Mouse (Mus musculus) limb, embryonic 13.5 days (tissue): ENCODE measurements around the gene Cbfa2t3. TPM values are rescaled to one million over a fixed set of nuclear protein-coding genes. Genes with fewer than 3 reads are reported as not detected.

Experiments used
- ATAC-seq: fragments of 200-750 bp; cut with Nextera tagmentation; 2 replicates; pipeline ENCODE4 v1.8.0; 2017; ENCODE audit warnings: low read depth, moderate number of reproducible peaks, moderate TSS enrichment; ENCODE audit not compliant: low FRiP score
- H3K27ac ChIP-seq: fragments of 300-500 bp; sonication (generic); 2 replicates; pipeline ENCODE4 v1.5.1; 2015; ENCODE audit warnings: inconsistent platforms, mild to moderate bottlenecking, moderate library complexity
- H3K27me3 ChIP-seq: fragments of 300-500 bp; sonication (generic); 2 replicates; pipeline ENCODE4 v1.6.1; 2015; ENCODE audit warnings: mild to moderate bottlenecking, inconsistent platforms
- H3K36me3 ChIP-seq: fragments of 300-500 bp; sonication (generic); 2 replicates; pipeline ENCODE4 v1.6.1; 2015; ENCODE audit warnings: inconsistent platforms, mild to moderate bottlenecking, moderate library complexity
- H3K4me1 ChIP-seq: fragments of 300-500 bp; sonication (generic); 2 replicates; pipeline ENCODE4 v1.6.1; 2015; ENCODE audit warnings: inconsistent platforms
- H3K4me2 ChIP-seq: fragments of 300-500 bp; sonication (generic); replicated peaks from 2 replicates; pipeline ENCODE4 v1.6.1; 2015; ENCODE audit warnings: inconsistent platforms, mild to moderate bottlenecking, moderate library complexity
- H3K4me3 ChIP-seq: fragments of 300-500 bp; sonication (generic); 2 replicates; pipeline ENCODE4 v1.5.1; 2015; ENCODE audit warnings: moderate library complexity, mild to moderate bottlenecking, inconsistent platforms
- H3K9ac ChIP-seq: fragments of 300-500 bp; sonication (generic); 2 replicates; pipeline ENCODE4 v1.6.1; 2015; ENCODE audit warnings: mild to moderate bottlenecking, inconsistent platforms
- H3K9me3 ChIP-seq: fragments of 300-500 bp; sonication (generic); 2 replicates; pipeline ENCODE4 v1.6.1; 2016; ENCODE audit warnings: inconsistent platforms
- WGBS: fragments of 180-500 bp; shearing (Covaris S2); methylation state at CpG from one replicate; pipeline ENCODE4 v1.1.7; 2015; 5-methylcytosine and 5-hydroxymethylcytosine counted together
- microRNA-seq: library from miRNA; unstranded; fragments of <30 nt; microRNA quantifications from one replicate; pipeline ENCODE4, GENCODE M21; 2016
- polyA plus RNA-seq: library from polyadenylated mRNA; unstranded; fragments of >200 nt; fragmentation: Nextera tagmentation; extraction: Ambion mirVana; gene quantifications from 2 replicates; pipeline ENCODE4 v1.2.1, GENCODE M21; 2015

Cbfa2t3 gene
- polyA plus RNA-seq, 1 experiment from 2014 or later = 4.3 TPM

DNA sequence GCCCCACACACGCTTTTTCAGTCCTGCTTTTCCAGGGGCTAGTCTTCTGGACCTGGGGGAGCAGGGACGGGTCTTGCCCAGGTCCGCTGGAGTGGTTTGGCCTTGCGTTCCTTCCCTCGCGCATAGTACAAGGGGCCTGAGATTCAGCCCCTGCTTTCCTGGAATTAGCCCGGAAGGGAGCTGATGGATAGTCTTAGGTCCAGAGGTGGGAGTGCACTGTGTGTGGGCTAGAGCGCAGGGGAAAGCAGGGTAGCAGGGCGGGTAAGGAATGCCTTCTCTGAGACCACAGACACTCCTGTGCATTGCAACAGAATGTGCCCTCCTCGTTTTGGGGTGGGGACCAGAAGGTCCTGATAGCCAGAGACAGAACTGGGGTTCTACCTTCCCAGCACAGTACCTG is 121.8 kb downstream of the Cbfa2t3 start:
- peak overlapping the region; percentile 64 for H3K4me3 ChIP-seq

DNA sequence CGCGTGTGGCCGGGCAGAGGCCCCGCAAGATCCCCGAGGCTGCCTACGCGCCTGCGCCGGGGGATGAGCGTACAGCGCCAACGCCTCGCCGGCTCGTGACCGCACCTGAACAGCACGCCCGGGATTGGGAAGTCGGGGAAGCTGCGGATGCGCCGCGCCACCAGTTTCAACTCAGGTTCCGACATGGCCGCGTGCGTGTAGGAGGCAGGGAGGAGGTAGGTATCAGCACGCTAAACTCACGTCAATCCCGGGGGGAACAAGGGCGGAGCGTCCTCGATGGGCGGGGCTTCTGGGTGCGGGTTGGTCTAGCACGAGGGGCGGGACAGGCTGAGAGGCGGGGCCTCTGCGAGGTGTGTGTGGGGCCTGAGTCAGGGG is 122.3 kb downstream of the Cbfa2t3 start, which contains the start of gene Aprt:
Gene Aprt, minus strand, starts transcription at position 262 of the 375 bp plus-strand sequence.
- Histone ChIP-seq H3K4me1 (peaks cover 62% of the 10 kb centered on the region), H3K9ac (peak within 1 kb of the TSS; percentile 83), H3K36me3 (peaks cover 34% of the 10 kb centered on the region), H3K4me2 (peak within 1 kb of the TSS; percentile 77), H3K27me3 (no peaks in the 10 kb centered on the region), H3K9me3 (no peaks in the 10 kb centered on the region), H3K4me3 (peak within 1 kb of the TSS; percentile 64), H3K27ac (peak within 1 kb of the TSS; percentile 79)
- WGBS = under 1% methylated on average over 39 of the region's 39 CpGs
- ATAC-seq = peak; percentile 90

More for the DNA sequence above, 121.8 kb downstream of the Cbfa2t3 start:
- Histone ChIP-seq H3K4me1 (peaks cover 62% of the 10 kb centered on the region), H3K9ac (0 out of 2 replicates have a peak overlapping the region, but pooled peaks have one; percentile 35), H3K36me3 (peaks cover 29% of the 10 kb centered on the region), H3K27ac (peak overlapping the region; percentile 79; the same call in 1 of the 2 replicates), H3K4me2 (peak overlapping the region; percentile 77), H3K9me3 (no peaks in the 10 kb centered on the region), H3K27me3 (no peaks in the 10 kb centered on the region)
- 44% methylated on average over 10 of the region's 10 CpGs for WGBS
- ATAC-seq = peak; percentile 17

DNA sequence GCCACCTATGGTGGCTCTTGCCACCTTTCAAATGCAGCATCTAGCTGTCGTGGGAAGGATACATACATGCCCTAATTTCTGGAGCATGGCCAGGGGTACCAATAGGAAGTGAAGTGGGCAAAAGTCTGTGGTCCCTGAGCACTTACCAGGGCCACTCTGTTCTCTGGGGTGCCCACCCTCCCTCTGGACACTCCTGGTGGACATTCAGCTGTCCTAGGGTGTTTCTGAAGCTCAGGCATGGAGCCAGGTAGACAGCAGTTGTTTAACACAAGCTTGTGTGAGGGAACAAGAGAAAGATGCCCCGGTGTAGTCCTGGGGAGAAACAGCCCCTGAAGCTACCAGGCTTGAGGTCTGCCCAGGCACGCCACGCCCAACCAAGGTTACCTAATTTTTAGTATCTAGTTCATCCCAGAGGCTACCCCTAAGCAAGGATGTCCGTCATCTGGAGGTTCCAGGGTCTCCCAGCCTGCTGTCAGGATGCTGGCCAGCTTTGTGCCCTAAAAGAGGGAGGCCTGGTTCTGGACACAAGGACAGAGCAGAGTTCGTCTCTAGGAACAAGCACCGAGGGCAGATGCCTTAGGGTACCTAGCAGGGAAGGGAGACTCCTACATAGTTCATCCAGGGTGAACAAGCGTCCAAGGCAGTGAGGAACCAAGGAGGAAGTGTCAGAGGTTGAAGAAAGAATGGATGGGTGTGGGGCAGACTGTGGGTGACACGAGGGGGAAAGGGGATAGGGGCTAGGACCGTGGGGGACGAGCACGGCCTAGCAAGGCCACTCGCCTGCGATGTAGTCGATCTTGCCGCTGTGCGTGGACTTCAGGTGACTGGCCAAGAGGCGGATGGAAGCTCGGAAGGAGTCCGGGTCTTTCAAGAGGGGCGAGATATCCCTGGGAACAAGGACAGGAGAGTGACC is 122.9 kb downstream of the Cbfa2t3 start:
- Histone ChIP-seq H3K36me3 (peaks cover 41% of the 10 kb centered on the region), H3K9me3 (no peaks in the 10 kb centered on the region), H3K4me2 (peak overlapping the region; percentile 77), H3K9ac (peak overlapping the region; percentile 83), H3K4me1 (peaks cover 59% of the 10 kb centered on the region), H3K27me3 (no peaks in the 10 kb centered on the region), H3K27ac (peak overlapping the region; percentile 74), H3K4me3 (peak overlapping the region; percentile 64)
- WGBS = 18% methylated on average over 21 of the region's 21 CpGs
- peak; percentile 7; the same call in 1 of the 2 replicates for ATAC-seq

DNA sequence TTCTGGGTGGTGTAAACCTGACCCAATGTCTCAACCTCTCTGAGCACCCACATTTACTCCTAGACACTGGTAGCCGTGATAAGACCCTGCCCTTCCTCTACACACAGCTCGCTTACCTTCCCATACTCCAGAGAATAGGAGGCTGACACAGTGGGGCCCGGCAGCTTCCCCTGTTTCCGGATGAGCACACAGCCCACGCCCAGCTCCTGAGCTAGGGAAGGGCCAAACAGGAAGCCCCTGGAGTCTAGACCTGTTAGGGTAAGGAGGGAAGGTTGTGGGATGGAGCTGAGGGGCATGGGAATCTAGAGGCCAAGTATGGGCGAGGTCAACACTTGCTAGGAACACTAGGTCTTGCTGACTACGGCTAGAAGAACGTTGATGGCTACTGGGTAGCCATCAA is 123.6 kb downstream of the Cbfa2t3 start:
- no peak for ATAC-seq
- peaks cover 48% of the 10 kb centered on the region for H3K36me3 ChIP-seq
- H3K4me3 ChIP-seq = peak overlapping the region; percentile 64
- peaks cover 51% of the 10 kb centered on the region for H3K4me1 ChIP-seq
- no peak overlapping the region for H3K27ac ChIP-seq
- peak overlapping the region; percentile 77 for H3K4me2 ChIP-seq
- H3K9ac ChIP-seq = 0 out of 2 replicates have a peak overlapping the region, but pooled peaks have one; percentile 10
- no peaks in the 10 kb centered on the region for H3K27me3 ChIP-seq
- no peaks in the 10 kb centered on the region for H3K9me3 ChIP-seq
- 82% methylated on average over 8 of the region's 8 CpGs for WGBS

Small RNAs within 50 kb of the gene (microRNA-seq; reads per million reads assigned to microRNA genes)
- not detected for gene Mir6396

Other genes with a start within 250 kb of the Cbfa2t3 start
- gene Snai3, start 238.4 kb downstream of the Cbfa2t3 start, polyA plus RNA-seq = 0.83 and 0.97 TPM in 2 replicates
- 51.2 and 52.6 TPM in 2 replicates for gene Rnf166, start 223.0 kb downstream of the Cbfa2t3 start, polyA plus RNA-seq
- gene Ctu2, start 223.0 kb downstream of the Cbfa2t3 start, polyA plus RNA-seq = 56.7 and 59.4 TPM in 2 replicates
- gene Piezo1, start 147.8 kb downstream of the Cbfa2t3 start, polyA plus RNA-seq = 14.0 and 14.7 TPM in 2 replicates
- gene Cdt1, start 131.1 kb downstream of the Cbfa2t3 start, polyA plus RNA-seq = 39.3 and 40.2 TPM in 2 replicates
- 335 and 351 TPM in 2 replicates for gene Aprt, start 122.2 kb downstream of the Cbfa2t3 start, polyA plus RNA-seq
- gene Galns, start 87.6 kb downstream of the Cbfa2t3 start, polyA plus RNA-seq = 9.0 and 9.7 TPM in 2 replicates
- 49.6 and 55.6 TPM in 2 replicates for gene Trappc2l, start 87.5 kb downstream of the Cbfa2t3 start, polyA plus RNA-seq
- gene Pabpn1l, start 76.4 kb downstream of the Cbfa2t3 start, polyA plus RNA-seq = not detected in 2 replicates
- 18.2 and 19.8 TPM in 2 replicates for gene Acsf3, start 76.4 kb upstream of the Cbfa2t3 start, polyA plus RNA-seq
- 27.2 and 28.6 TPM in 2 replicates for gene Cdh15, start 148.9 kb upstream of the Cbfa2t3 start, polyA plus RNA-seq